Mouse (Mus musculus) skeletal muscle tissue, adult 2 months (tissue): ENCODE data around the gene Slc25a38.
A peak's percentile ranks its signal among the peaks of the same experiment; 100 is the strongest.
"Not testable (repeated sequence)": the region's sequence is repeated elsewhere in the genome, so short reads cannot be mapped to it uniquely, and the experiment has no call there.

ENCODE experiments used
- DNase-seq: peaks from one replicate; pipeline ENCODE4 v3.0.0-alpha.2; 2012; ENCODE audit warnings: low read depth, low spot score

Gene Slc25a38

GRCm38 (mm10) chr9:120099304-120099703 lies 10.9 kb upstream of the Slc25a38 start:
- DNase-seq: no peak

DNA sequence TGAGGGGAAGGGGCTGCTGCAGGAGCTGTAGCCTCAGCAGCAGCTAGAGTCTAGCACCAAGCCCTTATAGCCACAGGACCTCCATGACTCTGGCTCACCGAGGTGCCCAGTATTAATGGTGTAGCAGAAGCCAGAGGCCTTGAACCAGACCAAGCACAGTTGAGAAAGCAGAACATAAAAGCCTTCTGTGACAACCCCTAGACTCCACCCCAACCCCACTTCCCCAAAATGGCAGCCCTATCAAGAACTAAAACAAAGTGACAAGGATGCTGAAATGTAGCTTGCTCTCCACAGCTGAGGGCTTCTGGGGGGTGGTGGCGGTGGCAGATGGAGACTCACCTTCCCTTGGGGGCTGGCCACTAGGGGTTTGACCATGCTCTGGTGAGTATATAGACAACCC lies 9.0 kb upstream of the Slc25a38 start:
- DNase-seq: no peak

DNA sequence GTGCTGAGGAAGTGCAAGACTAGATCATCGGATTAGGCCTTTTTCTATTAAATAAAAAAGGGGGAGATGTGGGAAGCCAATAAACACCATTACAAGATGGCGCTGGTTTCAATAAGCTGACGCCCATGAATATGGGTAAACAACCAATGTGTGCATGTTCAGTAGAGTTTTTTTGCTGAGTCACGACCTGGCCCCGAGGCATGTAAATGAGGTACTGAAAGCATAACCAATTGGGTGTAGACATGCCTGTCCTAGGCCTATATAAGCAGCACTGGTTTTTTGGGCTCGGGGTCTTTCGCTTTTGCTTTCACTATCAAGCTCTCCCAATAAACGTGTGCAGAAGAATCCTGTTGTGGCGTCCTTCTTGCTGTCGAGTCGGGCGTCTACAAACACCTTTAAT lies 1.2 kb upstream of the Slc25a38 start:
- DNase-seq: not testable (repeated sequence)

DNA sequence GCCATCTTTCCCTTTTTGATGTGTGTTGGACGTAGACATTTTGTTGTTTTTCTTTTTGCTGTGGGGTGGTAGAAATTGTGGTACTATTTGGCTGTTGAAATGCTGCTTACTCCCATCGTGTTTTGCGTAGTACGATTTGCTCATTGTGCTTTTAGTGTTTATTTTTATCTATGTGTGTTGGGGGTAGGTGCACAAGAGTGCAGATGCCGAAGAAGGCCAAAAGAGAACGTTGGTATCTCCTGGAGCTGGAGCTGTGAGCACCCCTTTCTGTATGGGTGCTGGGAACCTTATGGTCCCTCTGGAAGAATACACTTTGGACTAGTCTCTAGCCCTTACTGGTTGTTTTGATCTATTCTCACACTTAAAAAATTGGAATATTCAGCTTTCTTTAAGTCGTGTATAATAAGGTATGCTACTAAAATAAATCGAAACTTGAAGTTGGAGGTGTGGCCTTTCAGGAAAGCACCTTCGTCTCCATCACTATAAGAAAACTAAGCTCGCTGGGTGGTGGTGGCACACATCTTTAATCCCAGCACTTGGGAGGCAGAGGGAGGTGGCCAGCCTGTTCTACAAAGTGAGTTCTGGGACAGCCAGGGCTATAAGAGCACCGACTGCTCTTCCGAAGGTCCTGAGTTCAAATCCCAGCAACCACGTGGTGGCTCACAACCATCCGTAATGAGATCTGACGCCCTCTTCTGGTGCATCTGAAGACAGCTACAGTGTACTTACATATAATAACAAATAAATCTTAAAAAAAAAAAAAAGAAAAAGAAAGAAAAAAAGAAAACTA lies 1.2 kb downstream of the Slc25a38 start:
- no peak for DNase-seq

DNA sequence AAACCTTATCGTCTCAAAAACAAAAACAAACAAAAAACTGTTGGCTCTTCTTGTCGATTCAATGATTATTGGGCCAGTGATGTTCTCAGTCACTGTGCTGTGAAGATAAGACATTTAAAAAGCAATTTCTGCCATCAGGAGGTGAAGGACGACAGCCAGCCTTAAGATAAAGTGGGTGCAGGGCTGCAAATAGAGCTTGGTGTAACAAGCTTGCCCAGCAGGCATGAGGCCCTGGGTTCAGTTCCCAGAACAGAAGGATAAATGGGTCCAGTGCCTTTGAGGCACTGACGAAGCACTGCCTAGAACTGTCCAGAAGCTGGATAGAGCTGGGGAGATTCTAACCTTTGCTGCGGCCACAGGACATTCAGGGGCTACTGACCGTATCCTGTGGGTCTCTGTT lies 2.3 kb downstream of the Slc25a38 start:
- DNase-seq: no peak

- DNase-seq: no peak
Measured at GRCm38 (mm10) chr9:120113456-120113855, 3.3 kb downstream of the Slc25a38 start.

GRCm38 (mm10) chr9:120114051-120114788 lies 4.0 kb downstream of the Slc25a38 start:
- DNase-seq: no peak

DNA sequence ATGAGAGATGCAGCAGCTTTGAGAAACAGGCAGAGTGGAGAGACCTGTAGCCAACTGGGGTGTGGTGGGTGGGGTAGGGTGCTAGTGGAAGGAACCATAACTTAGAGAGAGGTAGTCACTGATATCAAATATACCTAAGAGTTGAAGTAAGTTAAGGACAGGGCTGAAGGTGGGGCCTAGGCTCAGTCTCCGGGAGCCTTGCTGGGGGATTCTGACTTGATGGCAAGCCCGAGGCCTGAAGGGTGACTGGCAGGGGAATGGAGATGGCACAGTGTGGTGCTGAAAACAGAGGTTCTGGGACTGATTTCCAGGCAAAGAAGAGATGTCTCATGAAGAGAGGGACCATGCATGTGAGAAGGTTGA lies 4.6 kb downstream of the Slc25a38 start:
- no peak for DNase-seq

DNA sequence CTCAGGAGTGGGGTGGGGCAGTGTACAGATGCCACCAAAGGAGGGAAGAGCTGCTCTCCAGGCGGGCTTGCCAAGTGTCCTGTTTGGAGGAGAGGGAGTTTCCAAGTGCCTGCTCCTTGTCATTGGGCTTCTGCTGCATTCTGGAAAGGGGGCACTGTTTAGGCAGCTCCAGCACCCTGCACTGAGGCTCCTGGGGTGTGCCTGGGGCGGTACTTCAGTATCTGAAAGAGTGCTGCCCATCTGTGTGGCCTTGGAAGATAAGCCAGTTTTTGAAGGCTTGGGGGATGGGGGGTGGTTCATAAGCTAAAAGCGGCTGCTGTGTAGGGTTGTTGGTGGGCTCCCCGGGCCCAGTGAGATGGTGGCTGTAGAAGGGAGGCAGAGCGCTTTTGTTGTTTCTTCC lies 5.4 kb downstream of the Slc25a38 start:
- no peak for DNase-seq

DNA sequence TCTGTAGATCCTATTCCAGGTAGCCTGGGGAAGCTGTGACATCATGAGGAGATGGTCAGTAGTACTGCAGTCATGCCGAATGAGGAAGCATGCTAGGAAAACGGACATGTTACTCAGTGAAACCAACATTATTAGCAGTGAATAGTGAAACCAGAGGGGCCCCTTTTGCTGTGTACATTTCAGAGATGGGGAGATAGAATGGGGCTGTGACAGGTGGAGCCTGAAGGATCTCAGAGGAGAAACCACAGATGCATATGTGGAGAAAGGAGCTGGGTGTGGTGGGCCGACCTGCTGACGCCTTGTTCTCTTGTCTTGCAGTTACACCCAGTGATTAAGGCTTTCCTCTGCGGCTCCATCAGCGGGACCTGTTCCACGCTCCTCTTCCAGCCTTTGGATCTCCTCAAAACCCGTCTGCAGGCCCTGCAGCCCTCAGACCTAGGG lies 6.0 kb downstream of the Slc25a38 start:
- no peak for DNase-seq

DNA sequence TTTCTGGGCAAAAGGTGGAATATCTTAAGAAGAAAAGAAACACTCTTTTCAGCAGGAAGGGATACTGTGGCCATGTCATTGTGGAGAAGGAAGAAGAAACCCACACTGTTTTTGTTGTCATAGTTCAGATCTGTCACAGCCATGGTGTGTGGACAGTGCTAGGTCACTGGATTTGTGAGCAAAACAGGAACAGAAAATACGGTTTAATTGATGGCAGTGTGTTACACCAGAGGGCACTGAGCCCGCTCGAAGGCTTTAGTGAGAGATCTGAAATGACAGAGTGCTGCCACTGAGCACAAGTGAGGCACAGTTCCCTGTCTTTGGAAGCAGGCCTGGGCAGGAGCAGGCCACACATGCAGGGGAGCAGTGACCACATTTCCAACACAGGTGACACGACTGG lies 8.0 kb downstream of the Slc25a38 start:
- no peak for DNase-seq

- no peak for DNase-seq
Measured at GRCm38 (mm10) chr9:120120503-120120902, 10.3 kb downstream of the Slc25a38 start.

DNA sequence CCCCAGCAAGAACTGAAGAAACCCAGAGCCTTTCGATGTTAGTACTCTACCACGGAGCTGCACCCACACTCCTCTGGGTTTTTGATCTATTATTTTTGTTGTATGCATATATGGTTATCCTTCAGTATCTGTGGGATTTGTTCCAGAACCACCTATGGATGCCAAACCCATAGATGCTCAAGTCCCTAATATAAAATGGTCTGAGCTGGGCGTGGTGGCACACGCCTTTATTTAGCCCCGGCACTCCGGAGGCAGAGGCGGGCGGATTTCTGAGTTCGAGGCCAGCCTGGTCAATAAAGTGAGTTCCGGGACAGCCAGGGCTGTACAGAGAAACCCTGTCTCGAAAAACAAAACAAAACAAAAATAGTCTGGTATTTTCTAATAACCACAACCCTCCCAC lies 16.7 kb downstream of the Slc25a38 start:
- DNase-seq: no peak

DNA sequence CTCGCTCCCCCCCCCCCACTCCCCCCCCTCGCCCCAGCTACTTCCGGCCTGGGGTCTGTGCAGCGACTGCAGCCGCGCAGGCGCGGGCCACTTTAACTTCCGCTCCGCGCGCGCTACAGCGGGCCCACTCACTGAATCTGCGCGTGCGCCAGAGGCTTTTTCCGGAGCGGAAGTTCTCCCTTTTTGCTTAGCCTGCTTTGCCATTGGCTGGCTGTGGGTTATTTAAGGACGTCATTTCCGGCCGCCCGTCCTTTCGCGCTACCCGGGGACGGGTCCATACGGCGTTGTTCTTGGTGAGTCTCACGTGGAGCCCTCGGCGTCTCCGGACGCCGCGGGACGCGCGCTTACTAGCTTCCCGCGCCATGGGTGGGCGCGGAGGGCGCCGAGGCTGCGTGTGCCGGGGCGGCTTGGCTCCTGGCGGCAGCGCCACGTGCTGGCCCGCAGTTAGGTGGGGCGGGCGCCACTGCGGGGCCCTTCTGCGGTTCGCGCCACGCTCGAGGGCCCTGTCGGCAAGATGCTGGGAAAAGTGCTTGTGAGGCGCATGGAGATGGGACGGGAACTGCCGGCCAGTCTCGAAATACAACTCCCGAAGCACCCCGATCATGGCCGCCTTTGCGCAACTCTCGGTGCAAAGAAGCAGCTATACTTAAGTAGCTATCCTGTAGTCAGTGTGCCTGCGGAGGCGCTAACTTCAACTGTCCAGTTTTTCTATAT lies 17.5 kb downstream of the Slc25a38 start, which contains the start of gene Rpsa:
TSS of gene Rpsa (plus strand) at position 152 of the 714 bp plus-strand sequence.
- peak; percentile 99 for DNase-seq

DNA sequence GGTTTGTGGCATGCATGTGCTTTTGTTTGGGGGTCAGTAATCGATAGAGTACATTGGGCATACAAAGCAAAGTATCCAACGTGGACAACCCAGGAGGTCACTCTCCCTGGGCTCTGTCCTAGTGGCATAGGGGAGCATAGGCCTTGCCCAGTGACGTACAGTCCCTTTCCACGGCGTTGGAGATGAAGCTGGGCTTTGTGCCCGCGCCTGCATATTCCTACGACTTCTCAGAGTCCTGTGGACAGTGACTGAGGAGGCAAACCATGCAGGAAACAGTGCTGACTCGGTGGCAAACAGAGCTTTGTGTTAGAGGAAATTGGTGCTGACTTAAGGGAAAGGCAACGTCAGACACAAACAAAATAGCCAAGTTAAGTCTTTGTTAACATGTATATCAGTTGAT lies 19.1 kb downstream of the Slc25a38 start:
- DNase-seq: no peak

DNA sequence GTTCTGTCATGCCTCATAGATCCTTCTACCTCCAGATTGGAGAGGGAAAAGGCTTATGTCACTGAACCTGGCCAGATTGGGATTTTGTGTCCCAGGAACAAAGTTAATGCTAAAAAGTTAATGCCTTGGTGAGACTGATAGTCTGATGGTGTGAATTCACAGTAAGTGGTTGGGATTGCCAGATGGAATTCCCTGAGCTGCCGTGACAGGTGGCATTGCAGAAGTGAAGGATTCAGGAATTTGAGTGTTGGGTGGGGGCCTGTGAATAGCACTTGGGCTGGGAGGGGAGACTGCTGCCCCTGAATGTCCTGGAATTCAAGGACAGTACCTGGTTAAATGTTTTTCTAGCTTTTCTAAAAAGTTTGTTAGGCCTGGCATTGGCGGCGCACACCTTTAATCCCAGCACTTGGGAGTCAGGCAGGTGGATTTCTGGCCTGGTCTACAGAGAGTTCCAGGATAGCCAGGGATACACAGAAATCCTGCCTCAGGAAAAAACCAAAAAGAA lies 21.7 kb downstream of the Slc25a38 start:
- no peak for DNase-seq

DNA sequence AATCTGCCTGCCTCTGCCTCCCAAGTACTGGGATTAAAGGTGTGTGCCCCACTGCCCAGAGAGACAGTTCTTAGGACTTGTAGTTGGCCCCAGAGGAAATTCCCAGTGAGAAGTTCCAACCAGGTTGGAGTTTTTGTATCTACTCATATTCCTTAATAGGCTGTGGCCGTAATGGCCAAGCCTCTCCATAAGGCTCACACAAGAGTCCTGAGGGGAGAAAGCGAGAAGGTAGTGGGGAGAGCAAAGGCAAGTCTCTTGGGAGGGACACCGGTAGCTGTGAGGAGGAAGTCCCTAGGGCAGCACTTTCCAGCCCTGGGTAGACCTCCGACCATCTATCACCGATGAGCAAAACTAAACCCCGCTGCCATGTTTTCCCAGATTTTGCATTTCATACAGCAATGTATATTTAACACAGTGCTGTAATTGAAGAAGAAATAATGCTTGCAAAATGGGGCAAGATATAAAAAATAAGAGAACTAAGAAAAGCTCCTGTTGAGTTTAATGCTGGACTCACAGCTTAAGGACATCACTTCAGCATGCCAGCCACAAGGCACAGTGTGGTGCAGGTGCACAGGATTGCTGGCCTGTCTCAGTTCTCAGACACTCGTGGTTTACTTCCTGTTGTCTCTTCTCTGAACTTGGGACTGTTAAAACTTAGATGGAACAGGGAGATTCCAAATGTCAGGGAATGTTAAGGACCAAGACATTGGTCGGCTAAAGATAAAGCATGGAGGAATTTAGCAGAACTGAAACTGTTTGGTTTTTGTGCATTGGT lies 23.0 kb downstream of the Slc25a38 start:
- no peak for DNase-seq

DNA sequence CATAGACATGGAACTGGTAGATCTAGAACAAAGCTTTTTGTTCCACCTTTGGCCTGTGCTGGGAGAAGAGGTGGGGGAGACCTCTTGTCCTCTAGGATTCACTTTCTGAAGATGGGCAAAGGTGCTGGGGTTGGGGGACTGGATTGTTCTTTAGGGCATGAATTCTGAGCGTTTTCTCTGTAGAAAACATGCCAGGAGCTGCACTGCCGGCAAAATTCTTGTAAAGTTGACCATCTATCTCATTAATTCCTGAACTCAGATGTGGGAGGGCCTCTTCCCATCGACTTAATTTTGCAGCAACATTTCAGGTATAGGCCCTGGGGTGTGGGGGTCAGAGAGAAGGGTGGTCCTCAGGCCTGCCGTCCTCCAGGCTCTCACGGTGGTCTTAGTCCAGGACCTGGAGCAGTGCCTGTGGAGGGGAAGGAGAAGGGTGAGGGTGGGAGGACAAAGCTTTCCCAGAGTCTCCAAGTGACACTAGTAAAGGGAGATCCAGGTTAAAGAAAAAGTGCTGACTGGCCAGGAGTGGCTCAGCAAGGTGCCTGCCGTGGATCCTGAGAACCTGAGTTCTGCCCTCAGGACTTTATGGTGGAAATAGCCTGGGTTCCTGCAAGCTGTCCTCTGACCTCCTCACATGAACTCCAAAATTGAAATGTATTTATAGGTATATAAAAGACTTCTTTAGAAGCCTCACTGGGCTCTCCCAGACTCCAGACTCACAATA lies 23.7 kb downstream of the Slc25a38 start:
- DNase-seq: no peak

- no peak for DNase-seq
Measured at GRCm38 (mm10) chr9:120134529-120135160, 24.5 kb downstream of the Slc25a38 start.

DNA sequence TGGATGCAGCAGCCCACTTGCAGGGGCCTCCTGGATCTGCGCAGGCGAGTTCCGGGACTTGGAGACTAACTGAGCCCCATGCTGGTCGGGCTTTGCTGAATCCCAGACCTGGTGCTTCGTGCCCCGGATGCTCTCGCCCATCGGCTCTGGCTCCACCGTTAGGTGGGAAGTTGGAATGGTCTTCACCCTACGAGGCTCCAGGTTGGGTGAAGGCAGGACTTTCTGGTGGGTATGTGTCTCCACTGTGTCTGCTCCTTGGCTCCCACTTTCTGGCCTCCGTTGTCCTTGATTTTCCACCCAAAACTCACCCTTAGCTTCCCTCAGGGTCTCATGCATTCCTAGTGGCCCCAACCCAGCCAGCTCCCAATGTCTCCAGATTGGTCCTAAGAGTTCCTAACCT lies 25.3 kb downstream of the Slc25a38 start:
- no peak for DNase-seq
